Mouse (Mus musculus) urinary bladder, adult 2 months (tissue): ENCODE data around the gene Ms4a12. TPM values are rescaled to one million over a fixed set of nuclear protein-coding genes. Genes with fewer than 3 reads are reported as not detected.
"Not testable (repeated sequence)": the region's sequence is repeated elsewhere in the genome, so short reads cannot be mapped to it uniquely, and the experiment has no call there.

Source experiments
- DNase-seq: peaks from one replicate; pipeline ENCODE4 v3.0.0; 2022; ENCODE audit warnings: low spot score
- polyA plus RNA-seq: library from polyadenylated mRNA; depleted of rRNA; stranded (reverse); fragments of >200 nt; gene quantifications from 2 replicates; pipeline ENCODE4 v1.2.3, GENCODE M21; 2012; rRNA removed

Gene Ms4a12
- polyA plus RNA-seq, result not detected in 2 replicates

- DNase-seq, result no peak
These were observed at the start of gene Ms4a12 for GRCm38 (mm10) chr19:11232348-11232747. Gene Ms4a12 (minus strand): TSS chr19:11232448.

- DNase-seq, result no peak
These were observed 48.0 kb upstream of the Ms4a12 start for GRCm38 (mm10) chr19:11280223-11280622.

GRCm38 (mm10) chr19:11276431-11276830 is 44.2 kb upstream of the Ms4a12 start:
- no peak for DNase-seq

- DNase-seq, result no peak
These were observed 34.7 kb upstream of the Ms4a12 start for GRCm38 (mm10) chr19:11266956-11267355.

- no peak for DNase-seq
These were observed 34.0 kb upstream of the Ms4a12 start, which contains the start of gene Ms4a1 for GRCm38 (mm10) chr19:11266052-11266845. Gene Ms4a1 (minus strand): TSS chr19:11266241.

- no peak for DNase-seq
These were observed 32.4 kb upstream of the Ms4a12 start for GRCm38 (mm10) chr19:11264602-11265185.

GRCm38 (mm10) chr19:11263549-11263948 is 31.3 kb upstream of the Ms4a12 start:
- no peak for DNase-seq

- DNase-seq, result not testable (repeated sequence)
These were observed 30.7 kb upstream of the Ms4a12 start for GRCm38 (mm10) chr19:11262932-11263331.

GRCm38 (mm10) chr19:11261522-11261921 is 29.3 kb upstream of the Ms4a12 start:
- DNase-seq, result no peak

- DNase-seq, result no peak
These were observed 12.0 kb upstream of the Ms4a12 start for GRCm38 (mm10) chr19:11244230-11244629.

- no peak for DNase-seq
These were observed 10.3 kb upstream of the Ms4a12 start for GRCm38 (mm10) chr19:11242560-11242959.

GRCm38 (mm10) chr19:11235820-11236219 is 3.6 kb upstream of the Ms4a12 start:
- no peak for DNase-seq

GRCm38 (mm10) chr19:11234921-11235735 is 2.9 kb upstream of the Ms4a12 start:
- DNase-seq, result no peak

GRCm38 (mm10) chr19:11234244-11234643 is 2.0 kb upstream of the Ms4a12 start:
- DNase-seq, result no peak

- no peak for DNase-seq
These were observed 35.7 kb downstream of the Ms4a12 start, which contains the start of gene Ms4a13 for GRCm38 (mm10) chr19:11196546-11196945. Gene Ms4a13 (minus strand): TSS chr19:11196737.

- DNase-seq, result no peak
These were observed 39.7 kb downstream of the Ms4a12 start for GRCm38 (mm10) chr19:11192552-11192951.

GRCm38 (mm10) chr19:11184121-11184520 is 48.1 kb downstream of the Ms4a12 start:
- no peak for DNase-seq

GRCm38 (mm10) chr19:11177464-11177863 is 54.8 kb downstream of the Ms4a12 start:
- no peak for DNase-seq

- DNase-seq, result no peak
These were observed 67.1 kb downstream of the Ms4a12 start, which contains the start of gene 1700025F22Rik for GRCm38 (mm10) chr19:11165172-11165571. Gene 1700025F22Rik (minus strand): TSS chr19:11165320.
